Comparison of ENCODE assay signal across 9 mouse cellular contexts in the genomic region with DNA sequence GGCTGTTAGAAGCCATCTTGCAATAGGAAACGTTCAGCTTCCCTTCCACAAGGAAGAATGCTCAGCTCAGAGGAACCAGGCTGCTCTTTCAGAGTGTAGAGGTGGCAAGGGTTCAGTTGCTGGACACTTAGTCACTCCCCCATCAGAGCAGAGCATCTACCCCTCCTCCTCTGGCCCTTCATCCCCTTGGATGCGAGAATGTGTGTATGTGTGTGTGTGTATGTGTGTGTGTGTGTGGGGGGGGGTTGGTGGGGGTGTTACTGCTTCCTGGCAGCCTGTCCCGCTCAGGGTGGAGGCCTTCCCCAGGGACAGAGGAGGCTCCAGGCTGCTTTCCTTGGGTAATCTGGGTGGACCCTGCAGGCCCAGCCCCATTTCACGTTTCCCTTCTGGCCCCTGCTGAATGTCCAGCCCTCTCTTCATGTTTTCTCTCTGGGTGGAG.
DNase-seq lines count a peak whose midpoint lies in the region; ATAC-seq and TF ChIP-seq lines count a peak whose summit lies in the region.
"Had no signal": no experiment of that assay in that cellular context is flagged by ENCODE, and none has a peak within 500 bp of the region (broad histone marks: within the 10 kb centered on the region; RNA-seq: fewer than 3 reads in every experiment).

No protein-coding gene starts in this region.

- no peak for TF ChIP-seq CTCF in midbrain, postnatal 0 days (IDR thresholded peaks at IDR 0.05)
- TF ChIP-seq CTCF in small intestine, adult 2 months (IDR thresholded peaks at IDR 0.05; ENCODE audit: extremely low read depth, insufficient read length, insufficient replicate concordance, low read depth, low read length) = no peak

- ATAC-seq in midbrain, postnatal 0 days (ENCODE audit: low FRiP score) = no peak
- ATAC-seq in heart, embryonic 11.5 days (replicated peaks; ENCODE audit: insufficient number of reproducible peaks, low FRiP score, low TSS enrichment) = 0 out of 2 replicates have a peak, but pooled peaks have one; percentile 16
- no peak for ATAC-seq in forebrain, embryonic 13.5 days

- H3K4me2 ChIP-seq in midbrain, postnatal 0 days (ENCODE audit: low read depth, low read length, poor library complexity, severe bottlenecking) = no peak overlapping the region
- H3K4me2 ChIP-seq in heart, embryonic 11.5 days = no peak overlapping the region; the same call in 1 of the 2 replicates
- H3K4me2 ChIP-seq in forebrain, embryonic 13.5 days = no peak overlapping the region

- no peaks in the 10 kb centered on the region for H3K36me3 ChIP-seq in midbrain, embryonic 10.5 days
- H3K36me3 ChIP-seq in midbrain, postnatal 0 days (ENCODE audit: insufficient read depth, low read length) = no peaks in the 10 kb centered on the region
- no peaks in the 10 kb centered on the region for H3K36me3 ChIP-seq in heart, embryonic 11.5 days (ENCODE audit: control insufficient read depth, insufficient read depth, low read length)
- no peaks in the 10 kb centered on the region for H3K36me3 ChIP-seq in small intestine, adult 2 months (ENCODE audit: control insufficient read depth, insufficient read depth, low read length)
- H3K36me3 ChIP-seq in forebrain, embryonic 13.5 days (ENCODE audit: poor library complexity, severe bottlenecking) = no peaks in the 10 kb centered on the region

- H3K4me3 ChIP-seq in midbrain, embryonic 10.5 days = no peak overlapping the region
- H3K4me3 ChIP-seq in midbrain, postnatal 0 days (ENCODE audit: low read depth, low read length) = no peak overlapping the region
- H3K4me3 ChIP-seq in heart, embryonic 11.5 days (ENCODE audit: low read depth, low read length) = no peak overlapping the region
- no peak overlapping the region for H3K4me3 ChIP-seq in small intestine, adult 2 months (ENCODE audit: low read depth, low read length)
- H3K4me3 ChIP-seq in forebrain, embryonic 13.5 days = no peak overlapping the region

- H3K9me3 ChIP-seq in midbrain, embryonic 10.5 days (replicated peaks) = peaks cover 4% of the 10 kb centered on the region; the same call in 1 of the 2 replicates
- no peaks in the 10 kb centered on the region for H3K9me3 ChIP-seq in midbrain, postnatal 0 days (ENCODE audit: low read length)
- H3K9me3 ChIP-seq in heart, embryonic 11.5 days (replicated peaks; ENCODE audit: control insufficient read depth, low read length) = no peaks in the 10 kb centered on the region
- H3K9me3 ChIP-seq in forebrain, embryonic 13.5 days (replicated peaks) = no peaks in the 10 kb centered on the region

- peak overlapping the region; percentile 88 for H3K27ac ChIP-seq in midbrain, embryonic 10.5 days (replicated peaks)
- no peak overlapping the region for H3K27ac ChIP-seq in midbrain, postnatal 0 days (ENCODE audit: low read depth, low read length)
- peak overlapping the region; percentile 90 for H3K27ac ChIP-seq in heart, embryonic 11.5 days (ENCODE audit: low read depth, low read length)
- peak overlapping the region; percentile 57 for H3K27ac ChIP-seq in small intestine, adult 2 months (ENCODE audit: insufficient read depth, low read depth, low read length)
- H3K27ac ChIP-seq in forebrain, embryonic 13.5 days = no peak overlapping the region; the same call in 1 of the 2 replicates
- H3K27ac ChIP-seq: macrophage had no signal

- TF ChIP-seq POLR2A in small intestine, adult 2 months (IDR thresholded peaks at IDR 0.05; ENCODE audit: low read depth, low read length) = no peak

- 61% methylated on average over 4 of the region's 4 CpGs for WGBS in midbrain, embryonic 10.5 days
- WGBS in midbrain, postnatal 0 days = 65% methylated on average over 4 of the region's 4 CpGs
- WGBS in heart, embryonic 11.5 days (ENCODE audit: insufficient replicate concordance) = 34% methylated on average over 4 of the region's 4 CpGs
- 64% methylated on average over 4 of the region's 4 CpGs for WGBS in small intestine, adult 2 months
- 65% methylated on average over 4 of the region's 4 CpGs for WGBS in forebrain, embryonic 13.5 days

- no peaks in the 10 kb centered on the region for H3K27me3 ChIP-seq in midbrain, embryonic 10.5 days (ENCODE audit: low read depth, poor library complexity, severe bottlenecking)
- no peaks in the 10 kb centered on the region for H3K27me3 ChIP-seq in midbrain, postnatal 0 days (ENCODE audit: insufficient read depth, low read length)
- H3K27me3 ChIP-seq in heart, embryonic 11.5 days (ENCODE audit: control insufficient read depth, insufficient read depth, low read length) = no peaks in the 10 kb centered on the region
- H3K27me3 ChIP-seq in small intestine, adult 2 months (ENCODE audit: control insufficient read depth, insufficient read depth, low read length) = no peaks in the 10 kb centered on the region
- no peaks in the 10 kb centered on the region for H3K27me3 ChIP-seq in forebrain, embryonic 13.5 days

- DNase-seq in midbrain, embryonic 10.5 days (ENCODE audit: low spot score) = no peak
- DNase-seq in midbrain, postnatal 0 days (ENCODE audit: low spot score) = no peak
- DNase-seq in kidney, postnatal 10 days = peak; percentile 64
- no peak for DNase-seq in natural killer cell, adult 2 months (ENCODE audit: low spot score in 2 of 2)
- DNase-seq in adrenal gland, postnatal 4 days (ENCODE audit: low spot score in 2 of 2) = no peak

- H3K4me1 ChIP-seq in midbrain, embryonic 10.5 days = peaks cover 71% of the 10 kb centered on the region
- H3K4me1 ChIP-seq in midbrain, postnatal 0 days (ENCODE audit: insufficient read depth, low read length) = peaks cover 3% of the 10 kb centered on the region; the same call in 1 of the 2 replicates
- H3K4me1 ChIP-seq in heart, embryonic 11.5 days (ENCODE audit: control insufficient read depth, insufficient read depth, low read length) = peaks cover 64% of the 10 kb centered on the region
- H3K4me1 ChIP-seq in small intestine, adult 2 months (ENCODE audit: control insufficient read depth, insufficient read depth, insufficient read length, low read length) = peaks cover 8% of the 10 kb centered on the region; the same call in 1 of the 2 replicates
- H3K4me1 ChIP-seq in forebrain, embryonic 13.5 days = peaks cover 43% of the 10 kb centered on the region

- H3K9ac ChIP-seq in midbrain, postnatal 0 days (replicated peaks; ENCODE audit: low read length, poor library complexity, severe bottlenecking) = no peak overlapping the region
- H3K9ac ChIP-seq in heart, embryonic 11.5 days (ENCODE audit: low read depth, low read length) = no peak overlapping the region
- no peak overlapping the region for H3K9ac ChIP-seq in forebrain, embryonic 13.5 days

Comparison
In these comparisons a context has a peak if more than half of its experiments do, and no peak if none do; other contexts are left out.
1. H3K27ac ChIP-seq: peak in midbrain, embryonic 10.5 days (single experiment), heart, embryonic 11.5 days (single experiment) and small intestine, adult 2 months (single experiment); none in midbrain, postnatal 0 days (single experiment) and forebrain, embryonic 13.5 days (single experiment).